Mouse (Mus musculus) thymus, postnatal 25 days (tissue): ENCODE data around the gene Wif1.
A peak's percentile ranks its signal among the peaks of the same experiment; 100 is the strongest.

Experiments used
- DNase-seq: peaks from one replicate; pipeline ENCODE4 v3.0.0; 2022

Gene Wif1

GRCm38 (mm10) chr10:121033826-121034568 is at the start of gene Wif1:
Gene Wif1 (plus strand): TSS chr10:121033960.
- DNase-seq: peak; percentile 78

GRCm38 (mm10) chr10:121002135-121002534 is 31.6 kb upstream of the Wif1 start:
- DNase-seq: no peak

- DNase-seq: no peak
Measured at GRCm38 (mm10) chr10:121011496-121011895, 22.3 kb upstream of the Wif1 start.

GRCm38 (mm10) chr10:121016291-121016690 is 17.5 kb upstream of the Wif1 start:
- no peak for DNase-seq

GRCm38 (mm10) chr10:121016711-121017503 is 16.9 kb upstream of the Wif1 start:
- DNase-seq: no peak

GRCm38 (mm10) chr10:121022951-121023350 is 10.8 kb upstream of the Wif1 start:
- DNase-seq: no peak

GRCm38 (mm10) chr10:121031802-121032201 is 2.0 kb upstream of the Wif1 start:
- DNase-seq: peak; percentile 5

- peak; percentile 57 for DNase-seq
Measured at GRCm38 (mm10) chr10:121033128-121033791, 500 bp upstream of the Wif1 start.

GRCm38 (mm10) chr10:121034569-121034947 is 798 bp downstream of the Wif1 start:
- DNase-seq: no peak

- no peak for DNase-seq
Measured at GRCm38 (mm10) chr10:121038556-121039284, 5.0 kb downstream of the Wif1 start.

GRCm38 (mm10) chr10:121040911-121041310 is 7.2 kb downstream of the Wif1 start:
- DNase-seq: no peak

- DNase-seq: no peak
Measured at GRCm38 (mm10) chr10:121047440-121047839, 13.7 kb downstream of the Wif1 start.

- DNase-seq: no peak
Measured at GRCm38 (mm10) chr10:121052076-121052475, 18.3 kb downstream of the Wif1 start.

GRCm38 (mm10) chr10:121055452-121056188 is 21.9 kb downstream of the Wif1 start:
- DNase-seq: no peak

- no peak for DNase-seq
Measured at GRCm38 (mm10) chr10:121056823-121057222, 23.1 kb downstream of the Wif1 start.

GRCm38 (mm10) chr10:121059043-121060003 is 25.6 kb downstream of the Wif1 start:
- DNase-seq: no peak

- no peak for DNase-seq
Measured at GRCm38 (mm10) chr10:121061336-121061835, 27.6 kb downstream of the Wif1 start.

- DNase-seq: no peak
Measured at GRCm38 (mm10) chr10:121062704-121063103, 28.9 kb downstream of the Wif1 start.

- no peak for DNase-seq
Measured at GRCm38 (mm10) chr10:121067416-121067951, 33.7 kb downstream of the Wif1 start.

- no peak for DNase-seq
Measured at GRCm38 (mm10) chr10:121068003-121068402, 34.2 kb downstream of the Wif1 start.
